Mouse (Mus musculus): ENCODE data around the gene Fam49a.

GRCm38 (mm10) chr12:12283702-12284288 lies 21.9 kb downstream of the Fam49a start:
- TF ChIP-seq CTCF (IDR thresholded peaks at IDR 0.05; ENCODE audit: low read depth, low read length): no peak
- TF ChIP-seq GATA1 (IDR thresholded peaks at IDR 0.05; ENCODE audit: borderline replicate concordance, low read length): no peak

Data from G1E (cell line).